Mouse (Mus musculus) neural tube, embryonic 15.5 days (tissue): ENCODE data around the gene Siah3. TPM values are rescaled to one million over a fixed set of nuclear protein-coding genes. Genes with fewer than 3 reads are reported as not detected.

ENCODE experiments used
- ATAC-seq: fragments of 200-750 bp; cut with Nextera tagmentation; 2 replicates; pipeline ENCODE4 v1.8.0; 2017; ENCODE audit warnings: mild to moderate bottlenecking, moderate TSS enrichment, moderate library complexity; ENCODE audit not compliant: low FRiP score
- H3K27ac ChIP-seq: fragments of 300-500 bp; sonication (generic); replicated peaks from 2 replicates; pipeline ENCODE4 v1.5.1; 2015; ENCODE audit warnings: mild to moderate bottlenecking, inconsistent platforms
- H3K27me3 ChIP-seq: fragments of 300-500 bp; sonication (generic); replicated peaks from 2 replicates; pipeline ENCODE4 v1.6.1; 2015; ENCODE audit warnings: inconsistent platforms
- H3K36me3 ChIP-seq: fragments of 300-500 bp; sonication (generic); 2 replicates; pipeline ENCODE4 v1.6.1; 2015; ENCODE audit warnings: inconsistent platforms
- H3K4me1 ChIP-seq: fragments of 300-500 bp; sonication (generic); 2 replicates; pipeline ENCODE4 v1.6.1; 2015; ENCODE audit warnings: inconsistent platforms
- H3K4me2 ChIP-seq: fragments of 300-500 bp; sonication (generic); 2 replicates; pipeline ENCODE4 v1.6.1; 2015; ENCODE audit warnings: inconsistent platforms, mild to moderate bottlenecking, moderate library complexity
- H3K4me3 ChIP-seq: fragments of 300-500 bp; sonication (generic); replicated peaks from 2 replicates; pipeline ENCODE4 v1.5.1; 2015; ENCODE audit warnings: mild to moderate bottlenecking, inconsistent platforms
- H3K9ac ChIP-seq: fragments of 300-500 bp; sonication (generic); replicated peaks from 2 replicates; pipeline ENCODE4 v1.6.1; 2015; ENCODE audit warnings: mild to moderate bottlenecking, inconsistent platforms
- H3K9me3 ChIP-seq: fragments of 300-500 bp; sonication (generic); replicated peaks from 2 replicates; pipeline ENCODE4 v1.6.1; 2016; ENCODE audit warnings: inconsistent platforms
- WGBS: fragments of 180-500 bp; shearing (Covaris S2); methylation state at CpG from one replicate; pipeline ENCODE4 v1.1.7; 2015; ENCODE audit warnings: mixed read lengths; 5-methylcytosine and 5-hydroxymethylcytosine counted together
- polyA plus RNA-seq: library from polyadenylated mRNA; unstranded; fragments of >200 nt; fragmentation: Nextera tagmentation; extraction: Ambion mirVana; gene quantifications from 2 replicates; pipeline ENCODE4 v1.2.1, GENCODE M21; 2015

Gene Siah3
- polyA plus RNA-seq, 1 experiment from 2014 or later = 5.1 TPM

- H3K9me3 ChIP-seq = no peaks in the 10 kb centered on the region
- H3K36me3 ChIP-seq = no peaks in the 10 kb centered on the region
- H3K4me2 ChIP-seq = no peak overlapping the region
- H3K27me3 ChIP-seq = no peaks in the 10 kb centered on the region
- no peak overlapping the region for H3K4me3 ChIP-seq
- H3K9ac ChIP-seq = no peak overlapping the region
- 88% methylated on average over 4 of the region's 4 CpGs for WGBS
- no peak overlapping the region for H3K27ac ChIP-seq
- H3K4me1 ChIP-seq = peaks cover 12% of the 10 kb centered on the region
- no peak for ATAC-seq
Measured at GRCm38 (mm10) chr14:75468941-75469340, 13.2 kb downstream of the Siah3 start.

- no peaks in the 10 kb centered on the region for H3K9me3 ChIP-seq
- H3K27ac ChIP-seq = peak overlapping the region; percentile 71
- peaks cover 13% of the 10 kb centered on the region for H3K4me1 ChIP-seq
Measured at GRCm38 (mm10) chr14:75473061-75473930, 17.5 kb downstream of the Siah3 start.

GRCm38 (mm10) chr14:75475887-75476286, 20.1 kb downstream of the Siah3 start:
- no peak overlapping the region for H3K4me3 ChIP-seq
- no peaks in the 10 kb centered on the region for H3K36me3 ChIP-seq
- no peak for ATAC-seq
- H3K4me1 ChIP-seq = peaks cover 13% of the 10 kb centered on the region
- H3K27ac ChIP-seq = no peak overlapping the region
- H3K27me3 ChIP-seq = no peaks in the 10 kb centered on the region
- 98% methylated on average over 2 of the region's 2 CpGs for WGBS
- H3K4me2 ChIP-seq = no peak overlapping the region
- no peaks in the 10 kb centered on the region for H3K9me3 ChIP-seq
- H3K9ac ChIP-seq = no peak overlapping the region

More at GRCm38 (mm10) chr14:75473061-75473930, 17.5 kb downstream of the Siah3 start:
- Histone ChIP-seq H3K27me3 (no peaks in the 10 kb centered on the region), H3K4me2 (no peak overlapping the region), H3K4me3 (no peak overlapping the region), H3K9ac (no peak overlapping the region), H3K36me3 (no peaks in the 10 kb centered on the region)
- WGBS = 44% methylated on average over 9 of the region's 9 CpGs
- peak; percentile 72; the same call in 1 of the 2 replicates for ATAC-seq

GRCm38 (mm10) chr14:75482231-75483175, 26.7 kb downstream of the Siah3 start:
- peak; percentile 79 for ATAC-seq
- Histone ChIP-seq H3K9ac (no peak overlapping the region), H3K36me3 (no peaks in the 10 kb centered on the region), H3K27ac (peak overlapping the region; percentile 77), H3K4me1 (peaks cover 36% of the 10 kb centered on the region), H3K27me3 (no peaks in the 10 kb centered on the region), H3K9me3 (no peaks in the 10 kb centered on the region), H3K4me3 (no peak overlapping the region), H3K4me2 (no peak overlapping the region)
- 57% methylated on average over 15 of the region's 15 CpGs for WGBS

GRCm38 (mm10) chr14:75483176-75483546, 27.4 kb downstream of the Siah3 start:
- H3K36me3 ChIP-seq = no peaks in the 10 kb centered on the region
- peak; percentile 83 for ATAC-seq
- H3K9ac ChIP-seq = no peak overlapping the region
- H3K4me2 ChIP-seq = no peak overlapping the region
- H3K4me1 ChIP-seq = peaks cover 40% of the 10 kb centered on the region
- no peak overlapping the region for H3K4me3 ChIP-seq
- no peaks in the 10 kb centered on the region for H3K27me3 ChIP-seq
- WGBS = 43% methylated on average over 6 of the region's 6 CpGs
- peak overlapping the region; percentile 77 for H3K27ac ChIP-seq
- no peaks in the 10 kb centered on the region for H3K9me3 ChIP-seq

- H3K4me3 ChIP-seq = no peak overlapping the region
- H3K4me2 ChIP-seq = no peak overlapping the region
- WGBS = 67% methylated on average over 7 of the region's 7 CpGs
- peaks cover 37% of the 10 kb centered on the region for H3K4me1 ChIP-seq
- H3K27me3 ChIP-seq = no peaks in the 10 kb centered on the region
- no peak overlapping the region for H3K9ac ChIP-seq
- ATAC-seq = no peak
- no peaks in the 10 kb centered on the region for H3K9me3 ChIP-seq
- no peak overlapping the region for H3K27ac ChIP-seq
- no peaks in the 10 kb centered on the region for H3K36me3 ChIP-seq
Measured at GRCm38 (mm10) chr14:75487932-75488331, 32.1 kb downstream of the Siah3 start.

- peak; percentile 75 for ATAC-seq
- H3K9me3 ChIP-seq = no peaks in the 10 kb centered on the region
- no peak overlapping the region for H3K9ac ChIP-seq
Measured at GRCm38 (mm10) chr14:75493555-75494194, 37.9 kb downstream of the Siah3 start.

GRCm38 (mm10) chr14:75494926-75495325, 39.1 kb downstream of the Siah3 start:
- no peak overlapping the region for H3K27ac ChIP-seq
- peaks cover 11% of the 10 kb centered on the region for H3K4me1 ChIP-seq
- H3K4me3 ChIP-seq = no peak overlapping the region
- H3K36me3 ChIP-seq = no peaks in the 10 kb centered on the region
- no peak overlapping the region for H3K9ac ChIP-seq
- no peaks in the 10 kb centered on the region for H3K27me3 ChIP-seq
- H3K9me3 ChIP-seq = no peaks in the 10 kb centered on the region
- no peak for ATAC-seq
- H3K4me2 ChIP-seq = no peak overlapping the region
- WGBS = 20% methylated on average over 6 of the region's 6 CpGs

More at GRCm38 (mm10) chr14:75493555-75494194, 37.9 kb downstream of the Siah3 start:
- no peaks in the 10 kb centered on the region for H3K27me3 ChIP-seq
- H3K36me3 ChIP-seq = no peaks in the 10 kb centered on the region
- 63% methylated on average over 14 of the region's 14 CpGs for WGBS
- H3K4me3 ChIP-seq = no peak overlapping the region
- H3K4me2 ChIP-seq = no peak overlapping the region
- peak overlapping the region; percentile 29; the same call in 1 of the 2 replicates for H3K27ac ChIP-seq
- H3K4me1 ChIP-seq = peaks cover 11% of the 10 kb centered on the region

GRCm38 (mm10) chr14:75501501-75501990, 45.8 kb downstream of the Siah3 start:
- Histone ChIP-seq H3K27ac (no peak overlapping the region), H3K36me3 (no peaks in the 10 kb centered on the region), H3K9ac (no peak overlapping the region), H3K4me2 (no peak overlapping the region), H3K9me3 (no peaks in the 10 kb centered on the region), H3K4me3 (no peak overlapping the region), H3K27me3 (no peaks in the 10 kb centered on the region), H3K4me1 (peaks cover 17% of the 10 kb centered on the region)
- 20% methylated on average over 3 of the region's 3 CpGs for WGBS
- ATAC-seq = no peak

GRCm38 (mm10) chr14:75502446-75502845, 46.7 kb downstream of the Siah3 start:
- no peak overlapping the region for H3K9ac ChIP-seq
- H3K9me3 ChIP-seq = no peaks in the 10 kb centered on the region
- WGBS = 55% methylated on average over 8 of the region's 8 CpGs
- no peak overlapping the region for H3K4me3 ChIP-seq
- H3K27ac ChIP-seq = no peak overlapping the region
- H3K36me3 ChIP-seq = no peaks in the 10 kb centered on the region
- peaks cover 17% of the 10 kb centered on the region for H3K4me1 ChIP-seq
- H3K27me3 ChIP-seq = no peaks in the 10 kb centered on the region
- H3K4me2 ChIP-seq = no peak overlapping the region
- ATAC-seq = no peak

- WGBS = 64% methylated on average over 2 of the region's 2 CpGs
- Histone ChIP-seq H3K36me3 (no peaks in the 10 kb centered on the region), H3K4me1 (peaks cover 17% of the 10 kb centered on the region)
Measured at GRCm38 (mm10) chr14:75504255-75504654, 48.5 kb downstream of the Siah3 start.

More at GRCm38 (mm10) chr14:75504255-75504654, 48.5 kb downstream of the Siah3 start:
- no peak for ATAC-seq
- no peak overlapping the region for H3K4me3 ChIP-seq
- H3K27me3 ChIP-seq = no peaks in the 10 kb centered on the region
- no peak overlapping the region for H3K9ac ChIP-seq
- H3K9me3 ChIP-seq = no peaks in the 10 kb centered on the region
- H3K4me2 ChIP-seq = no peak overlapping the region
- no peak overlapping the region for H3K27ac ChIP-seq
